9 mouse cellular contexts compared by ENCODE assay signal in genomic region chr7:47000644-47000983, GRCm38 (mm10). TPM values are rescaled to one million over a fixed set of nuclear protein-coding genes. Genes with fewer than 3 reads are reported as not detected.
DNase-seq lines count a peak whose midpoint lies in the region; ATAC-seq lines count a peak whose summit lies in the region.
"Had no signal": no experiment of that assay in that cellular context is flagged by ENCODE, and none has a peak within 500 bp of the region (broad histone marks: within the 10 kb centered on the region; RNA-seq: fewer than 3 reads in every experiment).

No protein-coding gene starts in this region.

- peaks cover 72% of the 10 kb centered on the region for H3K36me3 ChIP-seq in megakaryocyte, embryonic 14.5 days (replicated peaks; ENCODE audit: low read length)
- H3K36me3 ChIP-seq in heart, embryonic 13.5 days, result peaks cover 37% of the 10 kb centered on the region
- H3K36me3 ChIP-seq in stomach, embryonic 16.5 days (ENCODE audit: control insufficient read depth, insufficient read depth, low read length), result peaks cover 21% of the 10 kb centered on the region

- 0 out of 2 replicates have a peak overlapping the region, but pooled peaks have one; percentile 44 for H3K9ac ChIP-seq in heart, embryonic 13.5 days
- peak overlapping the region; percentile 6; the same call in 1 of the 2 replicates for H3K9ac ChIP-seq in stomach, embryonic 16.5 days (ENCODE audit: low read length)

- peak overlapping the region; percentile 4 for H3K4me3 ChIP-seq in megakaryocyte, embryonic 14.5 days (replicated peaks)
- H3K4me3 ChIP-seq in heart, embryonic 13.5 days, result no peak overlapping the region
- H3K4me3 ChIP-seq in stomach, embryonic 16.5 days (replicated peaks; ENCODE audit: low read length), result no peak overlapping the region

- H3K9me3 ChIP-seq in megakaryocyte, embryonic 14.5 days, result no peaks in the 10 kb centered on the region
- no peaks in the 10 kb centered on the region for H3K9me3 ChIP-seq in heart, embryonic 13.5 days
- no peaks in the 10 kb centered on the region for H3K9me3 ChIP-seq in stomach, embryonic 16.5 days (replicated peaks; ENCODE audit: control insufficient read depth, low read length)

- H3K4me1 ChIP-seq in megakaryocyte, embryonic 14.5 days, result peaks cover 83% of the 10 kb centered on the region
- H3K4me1 ChIP-seq in heart, embryonic 13.5 days, result peaks cover 71% of the 10 kb centered on the region
- H3K4me1 ChIP-seq in stomach, embryonic 16.5 days (ENCODE audit: control insufficient read depth, insufficient read depth, low read length), result peaks cover 39% of the 10 kb centered on the region

- H3K27me3 ChIP-seq in megakaryocyte, embryonic 14.5 days (replicated peaks), result no peaks in the 10 kb centered on the region
- H3K27me3 ChIP-seq in heart, embryonic 13.5 days (replicated peaks), result no peaks in the 10 kb centered on the region
- H3K27me3 ChIP-seq in stomach, embryonic 16.5 days (ENCODE audit: control insufficient read depth, insufficient read depth, low read length), result no peaks in the 10 kb centered on the region

- H3K4me2 ChIP-seq in heart, embryonic 13.5 days, result no peak overlapping the region
- 0 out of 2 replicates have a peak overlapping the region, but pooled peaks have one; percentile 5 for H3K4me2 ChIP-seq in stomach, embryonic 16.5 days (ENCODE audit: low read depth, low read length)

- no peak overlapping the region for H3K27ac ChIP-seq in heart, embryonic 13.5 days (replicated peaks)
- H3K27ac ChIP-seq in stomach, embryonic 16.5 days (ENCODE audit: low read length), result peak overlapping the region; percentile 25
- H3K27ac ChIP-seq: macrophage had no signal

- no peak for ATAC-seq in megakaryocyte, adult 5-6 weeks (ENCODE audit: poor library complexity, severe bottlenecking)
- ATAC-seq in heart, embryonic 13.5 days (ENCODE audit: extremely low read depth, insufficient number of reproducible peaks, low FRiP score, low TSS enrichment), result no peak
- peak; percentile 65; the same call in 1 of the 2 replicates for ATAC-seq in stomach, embryonic 16.5 days (ENCODE audit: insufficient read depth, low FRiP score)

- DNase-seq in kidney, postnatal 10 days, result peak; percentile 36
- DNase-seq in embryo, embryonic 10.5 days (ENCODE audit: low spot score), result no peak
- no peak for DNase-seq in cerebellum, adult 18-20 months

- WGBS in heart, embryonic 13.5 days, result 54% methylated on average over 3 of the region's 3 CpGs
- WGBS in stomach, embryonic 16.5 days, result 29% methylated on average over 3 of the region's 3 CpGs

RNA-seq across cellular contexts. Expression of gene Spty2d1, which starts 7.6 kb away (rescaled TPM):
- polyA plus RNA-seq in megakaryocyte, embryonic 14.5 days (2012; ENCODE audit: insufficient read depth, low replicate concordance), result 3.1 and 5.2 TPM in 2 replicates
- 40.7 and 45.3 TPM in 2 replicates for total RNA-seq in megakaryocyte, adult 5-6 weeks (2015)
- 35.4 and 42.0 TPM in 2 replicates for total RNA-seq in megakaryocyte, adult 5-6 weeks (2017)
- 13.1 and 13.4 TPM in 2 replicates for polyA plus RNA-seq in heart, embryonic 13.5 days (2015; fragmentation: Nextera tagmentation; extraction: Ambion mirVana)
- 25.1 and 25.7 TPM in 2 replicates for polyA plus RNA-seq in stomach, embryonic 16.5 days (2015; fragmentation: Nextera tagmentation; extraction: Ambion mirVana)

RNA-seq across cellular contexts. Expression of gene Gm9999, which starts 17.2 kb away (rescaled TPM):
- not detected in 2 replicates for polyA plus RNA-seq in megakaryocyte, embryonic 14.5 days (2012; ENCODE audit: insufficient read depth, low replicate concordance)
- 2.3 TPM in 1 of 2 replicates, not detected in the other for total RNA-seq in megakaryocyte, adult 5-6 weeks (2015)
- total RNA-seq in megakaryocyte, adult 5-6 weeks (2017), result not detected in 2 replicates
- polyA plus RNA-seq in heart, embryonic 13.5 days (2015; fragmentation: Nextera tagmentation; extraction: Ambion mirVana), result not detected in 2 replicates
- polyA plus RNA-seq in stomach, embryonic 16.5 days (2015; fragmentation: Nextera tagmentation; extraction: Ambion mirVana), result not detected in 2 replicates
- total RNA-seq: adrenal gland, postnatal 4 days had no signal
- polyA plus RNA-seq: macrophage had no signal

RNA-seq across cellular contexts. Expression of gene Uevld, which starts 42.3 kb away (rescaled TPM):
- 0.04 TPM in 1 of 2 replicates, not detected in the other for polyA plus RNA-seq in megakaryocyte, embryonic 14.5 days (2012; ENCODE audit: insufficient read depth, low replicate concordance)
- 18.0 and 18.2 TPM in 2 replicates for total RNA-seq in megakaryocyte, adult 5-6 weeks (2015)
- total RNA-seq in megakaryocyte, adult 5-6 weeks (2017), result 14.1 and 16.2 TPM in 2 replicates
- polyA plus RNA-seq in heart, embryonic 13.5 days (2015; fragmentation: Nextera tagmentation; extraction: Ambion mirVana), result 7.5 and 8.0 TPM in 2 replicates
- polyA plus RNA-seq in stomach, embryonic 16.5 days (2015; fragmentation: Nextera tagmentation; extraction: Ambion mirVana), result 11.6 and 12.6 TPM in 2 replicates

RNA-seq across cellular contexts. Expression of gene Tmem86a, which starts 49.8 kb away (rescaled TPM):
- polyA plus RNA-seq in megakaryocyte, embryonic 14.5 days (2012; ENCODE audit: insufficient read depth, low replicate concordance), result 6.3 and 26.3 TPM in 2 replicates
- total RNA-seq in megakaryocyte, adult 5-6 weeks (2015), result 10.3 and 12.7 TPM in 2 replicates
- total RNA-seq in megakaryocyte, adult 5-6 weeks (2017), result 6.3 and 6.4 TPM in 2 replicates
- 22.5 and 25.1 TPM in 2 replicates for polyA plus RNA-seq in heart, embryonic 13.5 days (2015; fragmentation: Nextera tagmentation; extraction: Ambion mirVana)
- 27.9 and 29.9 TPM in 2 replicates for polyA plus RNA-seq in stomach, embryonic 16.5 days (2015; fragmentation: Nextera tagmentation; extraction: Ambion mirVana)
